Mouse (Mus musculus): Measurements from ENCODE around the gene Ring1. TPM values are rescaled to one million over a fixed set of nuclear protein-coding genes. Genes with fewer than 3 reads are reported as not detected.

Gene Ring1
- polyA plus RNA-seq, 1 experiment from 2014 or later, result 12.0 TPM

- peak overlapping the region; percentile 63 for H3K27ac ChIP-seq
- peak overlapping the region; percentile 65 for H3K4me3 ChIP-seq (ENCODE audit: inconsistent target)
- peaks cover 46% of the 10 kb centered on the region for H3K36me3 ChIP-seq (ENCODE audit: inconsistent target)
- peaks cover 28% of the 10 kb centered on the region for H3K79me2 ChIP-seq (ENCODE audit: inconsistent target)
- WGBS (ENCODE audit: missing documents), result 5% methylated on average over 9 of the region's 9 CpGs
Measured at GRCm38 (mm10) chr17:34032806-34033205, 8.3 kb upstream of the Ring1 start.

- peaks cover 40% of the 10 kb centered on the region for H3K36me3 ChIP-seq (ENCODE audit: inconsistent target)
- WGBS (ENCODE audit: missing documents), result under 1% methylated on average over 43 of the region's 48 CpGs
Measured at GRCm38 (mm10) chr17:34032174-34032632, 7.7 kb upstream of the Ring1 start.

GRCm38 (mm10) chr17:34031465-34032173 lies 7.1 kb upstream of the Ring1 start, which contains the start of the genes Slc39a7 and Rxrb:
Gene Slc39a7, minus strand, starts transcription at chr17:34031682.
Gene Rxrb, plus strand, starts transcription at chr17:34031812.
- Histone ChIP-seq H3K4me3 (ENCODE audit: inconsistent target) (peak within 1 kb of the TSS; percentile 96), H3K27ac (peak within 1 kb of the TSS; percentile 92), H3K79me2 (ENCODE audit: inconsistent target) (peaks cover 28% of the 10 kb centered on the region), H3K36me3 (ENCODE audit: inconsistent target) (peaks cover 34% of the 10 kb centered on the region)
- 1% methylated on average over 73 of the region's 88 CpGs for WGBS (ENCODE audit: missing documents)

More at GRCm38 (mm10) chr17:34032174-34032632, 7.7 kb upstream of the Ring1 start:
- Histone ChIP-seq H3K79me2 (ENCODE audit: inconsistent target) (peaks cover 28% of the 10 kb centered on the region), H3K27ac (peak overlapping the region; percentile 63), H3K4me3 (ENCODE audit: inconsistent target) (peak overlapping the region; percentile 65)

- WGBS (ENCODE audit: missing documents), result 3% methylated on average over 18 of the region's 20 CpGs
- Histone ChIP-seq H3K27ac (peak overlapping the region; percentile 92), H3K79me2 (ENCODE audit: inconsistent target) (peaks cover 28% of the 10 kb centered on the region), H3K4me3 (ENCODE audit: inconsistent target) (peak overlapping the region; percentile 96), H3K36me3 (ENCODE audit: inconsistent target) (peaks cover 27% of the 10 kb centered on the region)
Measured at GRCm38 (mm10) chr17:34030861-34031326, 6.4 kb upstream of the Ring1 start.

- H3K4me3 ChIP-seq (ENCODE audit: inconsistent target), result peak overlapping the region; percentile 96
- H3K27ac ChIP-seq, result peak overlapping the region; percentile 92
- WGBS (ENCODE audit: missing documents), result 92% methylated on average over 21 of the region's 21 CpGs
Measured at GRCm38 (mm10) chr17:34029890-34030595, 5.6 kb upstream of the Ring1 start.

GRCm38 (mm10) chr17:34029150-34029889 lies 4.8 kb upstream of the Ring1 start:
- WGBS (ENCODE audit: missing documents), result 77% methylated on average over 18 of the region's 18 CpGs
- Histone ChIP-seq H3K36me3 (ENCODE audit: inconsistent target) (peaks cover 18% of the 10 kb centered on the region), H3K79me2 (ENCODE audit: inconsistent target) (peaks cover 28% of the 10 kb centered on the region), H3K4me3 (ENCODE audit: inconsistent target) (no peak overlapping the region), H3K27ac (no peak overlapping the region)

More at GRCm38 (mm10) chr17:34029890-34030595, 5.6 kb upstream of the Ring1 start:
- H3K36me3 ChIP-seq (ENCODE audit: inconsistent target), result peaks cover 19% of the 10 kb centered on the region
- H3K79me2 ChIP-seq (ENCODE audit: inconsistent target), result peaks cover 28% of the 10 kb centered on the region

GRCm38 (mm10) chr17:34028501-34029149 lies 4.1 kb upstream of the Ring1 start:
- 95% methylated on average over 13 of the region's 17 CpGs for WGBS (ENCODE audit: missing documents)
- no peak overlapping the region for H3K27ac ChIP-seq
- peaks cover 28% of the 10 kb centered on the region for H3K79me2 ChIP-seq (ENCODE audit: inconsistent target)
- H3K36me3 ChIP-seq (ENCODE audit: inconsistent target), result peaks cover 18% of the 10 kb centered on the region
- H3K4me3 ChIP-seq (ENCODE audit: inconsistent target), result no peak overlapping the region

- 2% methylated on average over 43 of the region's 49 CpGs for WGBS (ENCODE audit: missing documents)
Measured at GRCm38 (mm10) chr17:34027656-34028223, 3.3 kb upstream of the Ring1 start, which contains the start of gene H2-Ke6. Gene H2-Ke6, minus strand, starts transcription at chr17:34028060.

GRCm38 (mm10) chr17:34026917-34027655 lies 2.6 kb upstream of the Ring1 start:
- Histone ChIP-seq H3K27ac (no peak overlapping the region), H3K4me3 (ENCODE audit: inconsistent target) (peak overlapping the region; percentile 16; the same call in 1 of the 2 replicates), H3K79me2 (ENCODE audit: inconsistent target) (peaks cover 28% of the 10 kb centered on the region), H3K36me3 (ENCODE audit: inconsistent target) (peaks cover 22% of the 10 kb centered on the region)
- WGBS (ENCODE audit: missing documents), result 14% methylated on average over 34 of the region's 36 CpGs

More at GRCm38 (mm10) chr17:34027656-34028223, 3.3 kb upstream of the Ring1 start, which contains the start of gene H2-Ke6:
- Histone ChIP-seq H3K27ac (no peak within 1 kb of the TSS), H3K79me2 (ENCODE audit: inconsistent target) (peaks cover 28% of the 10 kb centered on the region), H3K36me3 (ENCODE audit: inconsistent target) (peaks cover 22% of the 10 kb centered on the region), H3K4me3 (ENCODE audit: inconsistent target) (peak within 1 kb of the TSS; percentile 36)

- Histone ChIP-seq H3K36me3 (ENCODE audit: inconsistent target) (peaks cover 30% of the 10 kb centered on the region), H3K27ac (no peak overlapping the region), H3K4me3 (ENCODE audit: inconsistent target) (no peak overlapping the region), H3K79me2 (ENCODE audit: inconsistent target) (peaks cover 27% of the 10 kb centered on the region)
- 60% methylated on average over 2 of the region's 2 CpGs for WGBS (ENCODE audit: missing documents)
Measured at GRCm38 (mm10) chr17:34026221-34026620, 1.7 kb upstream of the Ring1 start.

- peaks cover 35% of the 10 kb centered on the region for H3K36me3 ChIP-seq (ENCODE audit: inconsistent target)
- H3K27ac ChIP-seq, result no peak overlapping the region
- WGBS (ENCODE audit: missing documents), result 89% methylated on average over 3 of the region's 7 CpGs
- peaks cover 22% of the 10 kb centered on the region for H3K79me2 ChIP-seq (ENCODE audit: inconsistent target)
- H3K4me3 ChIP-seq (ENCODE audit: inconsistent target), result no peak overlapping the region
Measured at GRCm38 (mm10) chr17:34025756-34026151, 1.3 kb upstream of the Ring1 start.

- Histone ChIP-seq H3K4me3 (ENCODE audit: inconsistent target) (peak overlapping the region; percentile 35), H3K79me2 (ENCODE audit: inconsistent target) (peaks cover 16% of the 10 kb centered on the region), H3K27ac (no peak overlapping the region), H3K36me3 (ENCODE audit: inconsistent target) (peaks cover 37% of the 10 kb centered on the region)
- WGBS (ENCODE audit: missing documents), result 3% methylated on average over 57 of the region's 57 CpGs
Measured at GRCm38 (mm10) chr17:34024861-34025755, 628 bp upstream of the Ring1 start.
